Mouse (Mus musculus): Measurements from ENCODE around the gene Dpagt1. TPM values are rescaled to one million over a fixed set of nuclear protein-coding genes. Genes with fewer than 3 reads are reported as not detected.
A peak's percentile ranks its signal among the peaks of the same experiment; 100 is the strongest.
"Not testable (repeated sequence)": the region's sequence is repeated elsewhere in the genome, so short reads cannot be mapped to it uniquely, and the experiment has no call there.

Gene Dpagt1
- total and polyA plus RNA-seq, 3 experiments = 14.9 to 43.5 TPM; not detected in 1

DNA sequence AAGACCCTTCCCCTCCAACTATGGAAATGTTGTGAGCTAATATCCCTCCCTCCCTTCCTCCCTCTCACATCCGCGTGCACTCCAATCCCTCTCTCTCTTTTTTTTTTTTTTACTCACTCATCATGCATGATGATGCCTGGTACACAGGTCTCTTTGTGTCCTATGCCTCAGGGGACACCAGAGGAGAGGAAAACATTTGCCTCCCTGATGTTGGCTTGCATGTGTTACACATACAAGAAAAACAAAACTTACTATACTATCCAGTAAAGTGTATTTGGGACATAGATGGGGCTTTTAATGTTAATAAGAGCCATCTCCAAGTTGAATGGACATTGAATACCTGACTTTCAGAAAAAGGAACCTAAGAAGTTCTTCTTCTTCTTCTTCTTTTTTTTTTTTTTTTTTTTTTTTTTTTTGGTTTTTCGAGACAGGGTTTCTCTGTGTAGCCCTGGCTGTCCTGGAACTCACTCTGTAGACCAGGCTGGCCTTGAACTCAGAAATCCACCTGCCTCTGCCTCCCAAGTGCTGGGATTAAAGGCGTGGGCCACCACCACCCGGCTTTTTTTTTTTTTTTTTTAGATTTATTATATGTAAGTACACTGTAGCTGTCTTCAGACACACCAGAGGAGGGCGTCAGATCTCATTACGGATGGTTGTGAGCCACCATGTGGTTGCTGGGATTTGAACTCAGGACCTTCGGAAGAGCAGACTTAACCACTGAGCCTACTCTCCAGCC lies 619 bp upstream of the Dpagt1 start:
- not testable (repeated sequence) for H3K27me3 ChIP-seq (ENCODE audit: control insufficient read depth in 1 of 2, insufficient read depth in 2 of 2, low read length in 2 of 2); H3K36me3 ChIP-seq (ENCODE audit: control insufficient read depth in 1 of 2, insufficient read depth in 2 of 2, low read length in 2 of 2); H3K9me3 ChIP-seq (replicated peaks; ENCODE audit: insufficient read depth, low read length)
- H3K9ac ChIP-seq (ENCODE audit: control insufficient read depth, low read depth, low read length, poor library complexity, severe bottlenecking) = peak overlapping the region; percentile 90
- H3K27ac ChIP-seq (ENCODE audit: control insufficient read depth, low read depth, low read length) = peak overlapping the region; percentile 96
- H3K4me3 ChIP-seq (ENCODE audit: control insufficient read depth in 1 of 2, insufficient read depth in 1 of 2, low read depth in 2 of 2, low read length in 2 of 2) = peak overlapping the region; percentile 54 to 82; a peak in 3 of 4 replicates
- DNase-seq (ENCODE audit: low read depth, low spot score) = peak; percentile 38
- TF ChIP-seq ZNF384 (IDR thresholded peaks at IDR 0.05; ENCODE audit: low read depth, low read length) (peak; percentile 85), SIN3A (IDR thresholded peaks at IDR 0.05; ENCODE audit: low read length) (0 out of 2 replicates have a peak, but pooled peaks have one; percentile 15), MYC (IDR thresholded peaks at IDR 0.05; ENCODE audit: low read depth, low read length) (0 out of 2 replicates have a peak, but pooled peaks have one; percentile 16)
- peaks cover 11% of the 10 kb centered on the region; the same call in 1 of the 2 replicates for H3K79me2 ChIP-seq (ENCODE audit: control insufficient read depth, insufficient read depth, low read length, poor library complexity)
- H3K4me1 ChIP-seq (ENCODE audit: control insufficient read depth in 1 of 2, insufficient read depth in 2 of 2, low read length in 2 of 2) = peaks cover 7 to 12% of the 10 kb centered on the region in 2 experiments; a peak in 3 of 4 replicates

DNA sequence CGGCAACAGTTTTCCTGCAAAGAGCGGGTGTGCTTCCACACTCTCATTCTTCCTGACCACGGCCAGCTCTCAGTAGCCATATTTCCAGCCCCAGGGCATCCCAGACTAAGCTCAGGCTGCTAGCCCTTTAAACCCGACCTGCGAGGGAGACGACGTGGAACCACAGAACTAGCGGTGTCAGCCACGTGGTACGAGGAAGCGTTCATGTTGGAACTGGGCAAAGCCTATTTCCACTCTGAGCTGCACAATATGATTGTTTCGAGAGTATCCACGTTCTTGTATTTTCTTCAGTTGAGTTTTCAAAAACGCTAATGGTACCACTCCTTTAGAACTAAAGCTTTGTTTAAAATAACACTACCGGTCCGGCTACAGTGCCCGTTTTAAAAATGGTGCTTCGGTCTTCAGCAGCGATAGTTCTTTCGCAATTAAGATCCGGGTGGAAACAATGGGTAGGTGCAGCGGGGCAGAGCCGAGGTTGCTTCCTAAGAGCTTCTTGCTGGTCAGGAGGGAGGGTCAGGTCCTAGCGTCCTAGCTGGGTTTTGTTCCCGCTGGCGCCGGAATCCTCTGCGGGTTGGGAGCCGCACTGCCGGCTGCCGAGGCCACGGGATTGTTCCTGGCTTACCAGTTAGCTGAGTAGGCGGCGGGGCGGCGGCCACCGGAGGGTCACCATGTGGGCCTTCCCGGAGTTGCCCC lies 698 bp downstream of the Dpagt1 start:
- peak; percentile 94 for DNase-seq (ENCODE audit: low read depth, low spot score)
- peaks cover 0 to 3% of the 10 kb centered on the region in 2 experiments; a peak in 1 of 4 replicates for H3K36me3 ChIP-seq (ENCODE audit: control insufficient read depth in 1 of 2, insufficient read depth in 2 of 2, low read length in 2 of 2)
- H3K27ac ChIP-seq (ENCODE audit: control insufficient read depth, low read depth, low read length) = peak overlapping the region; percentile 96
- peak overlapping the region; percentile 54 to 82 for H3K4me3 ChIP-seq (ENCODE audit: control insufficient read depth in 1 of 2, insufficient read depth in 1 of 2, low read depth in 2 of 2, low read length in 2 of 2)
- H3K9me3 ChIP-seq (replicated peaks; ENCODE audit: insufficient read depth, low read length) = no peaks in the 10 kb centered on the region
- H3K79me2 ChIP-seq (ENCODE audit: control insufficient read depth, insufficient read depth, low read length, poor library complexity) = peaks cover 11% of the 10 kb centered on the region; the same call in 1 of the 2 replicates
- peaks cover 2 to 9% of the 10 kb centered on the region in 2 experiments; a peak in 3 of 4 replicates for H3K4me1 ChIP-seq (ENCODE audit: control insufficient read depth in 1 of 2, insufficient read depth in 2 of 2, low read length in 2 of 2)
- peak overlapping the region; percentile 90 for H3K9ac ChIP-seq (ENCODE audit: control insufficient read depth, low read depth, low read length, poor library complexity, severe bottlenecking)
- H3K27me3 ChIP-seq (ENCODE audit: control insufficient read depth in 1 of 2, insufficient read depth in 2 of 2, low read length in 2 of 2) = no peaks in the 10 kb centered on the region
- TF ChIP-seq POLR2A (IDR thresholded peaks at IDR 0.05; ENCODE audit: control insufficient read depth in 1 of 2, insufficient read depth in 1 of 2, low read depth in 1 of 2, low read length in 2 of 2, poor library complexity in 1 of 2) = peak in 1 of 2 experiments; percentile 61; a peak in 1 of 4 replicates
- TF ChIP-seq GABPA (IDR thresholded peaks at IDR 0.05; ENCODE audit: low read depth, low read length) = no peak
- peak; percentile 77 for TF ChIP-seq ELF1 (IDR thresholded peaks at IDR 0.05; ENCODE audit: low read depth, low read length)
- no peak for TF ChIP-seq USF2 (IDR thresholded peaks at IDR 0.05; ENCODE audit: borderline replicate concordance in 1 of 2, insufficient read depth in 1 of 2, low read depth in 1 of 2, low read length in 2 of 2)
- no peak for TF ChIP-seq ZC3H11A (IDR thresholded peaks at IDR 0.05; ENCODE audit: low read depth, low read length)
- peak; percentile 93 for TF ChIP-seq USF1 (IDR thresholded peaks at IDR 0.05; ENCODE audit: low read depth, low read length)
- TF ChIP-seq TCF12 (IDR thresholded peaks at IDR 0.05; ENCODE audit: low read depth, low read length) = peak; percentile 40; the same call in 1 of the 2 replicates
- TF ChIP-seq ZKSCAN1 (IDR thresholded peaks at IDR 0.05; ENCODE audit: low read depth, low read length) = no peak
- TF ChIP-seq RAD21 (IDR thresholded peaks at IDR 0.05; ENCODE audit: low read depth, low read length) = no peak
- TF ChIP-seq NELFE (IDR thresholded peaks at IDR 0.05; ENCODE audit: low read depth, low read length) = peak; percentile 53
- TF ChIP-seq POLR2AphosphoS5 (IDR thresholded peaks at IDR 0.05; ENCODE audit: borderline replicate concordance, low read depth, low read length) = no peak
- TF ChIP-seq CHD2 (IDR thresholded peaks at IDR 0.05; ENCODE audit: low read length) = no peak
- peak; percentile 100 for TF ChIP-seq MYC (IDR thresholded peaks at IDR 0.05; ENCODE audit: low read depth, low read length)
- no peak for TF ChIP-seq ZMIZ1 (IDR thresholded peaks at IDR 0.05; ENCODE audit: low read depth, low read length)
- no peak for TF ChIP-seq CTCF (IDR thresholded peaks at IDR 0.05 in 2 of 3, conservative IDR thresholded peaks at IDR 0.05 in 1 of 3; ENCODE audit: control insufficient read depth in 1 of 3, insufficient read depth in 1 of 3, low read depth in 2 of 3, low read length in 3 of 3, poor library complexity in 1 of 3, severe bottlenecking in 1 of 3)
- TF ChIP-seq E2F4 (IDR thresholded peaks at IDR 0.05; ENCODE audit: borderline replicate concordance, low read depth, low read length) = no peak
- no peak for TF ChIP-seq TAL1 (IDR thresholded peaks at IDR 0.05; ENCODE audit: low read length)
- no peak for TF ChIP-seq POLR2AphosphoS2 (IDR thresholded peaks at IDR 0.05; ENCODE audit: low read length)
- no peak for TF ChIP-seq MYB (IDR thresholded peaks at IDR 0.05; ENCODE audit: low read depth, low read length)
- TF ChIP-seq UBTF (IDR thresholded peaks at IDR 0.05; ENCODE audit: borderline replicate concordance, insufficient read depth, low read depth, low read length) = peak; percentile 87; the same call in 1 of the 2 replicates
- no peak for TF ChIP-seq MAFK (IDR thresholded peaks at IDR 0.05; ENCODE audit: borderline replicate concordance, low read depth, low read length)
- no peak; the same call in 1 of the 2 replicates for TF ChIP-seq CHD1 (IDR thresholded peaks at IDR 0.05; ENCODE audit: low read depth, low read length)
- peak; percentile 45; the same call in 1 of the 2 replicates for TF ChIP-seq NRF1 (IDR thresholded peaks at IDR 0.05; ENCODE audit: insufficient read depth, low read depth, low read length, poor library complexity, severe bottlenecking)
- TF ChIP-seq SIN3A (IDR thresholded peaks at IDR 0.05; ENCODE audit: low read length) = peak; percentile 98
- peak; percentile 72 for TF ChIP-seq GATA1 (IDR thresholded peaks at IDR 0.05; ENCODE audit: low read depth, low read length)
- no peak for TF ChIP-seq MEF2A (IDR thresholded peaks at IDR 0.05; ENCODE audit: extremely low read depth, insufficient replicate concordance, low read depth, low read length, poor library complexity, severe bottlenecking)
